Mouse (Mus musculus): Measurements from ENCODE around the gene Bcas3.

DNA sequence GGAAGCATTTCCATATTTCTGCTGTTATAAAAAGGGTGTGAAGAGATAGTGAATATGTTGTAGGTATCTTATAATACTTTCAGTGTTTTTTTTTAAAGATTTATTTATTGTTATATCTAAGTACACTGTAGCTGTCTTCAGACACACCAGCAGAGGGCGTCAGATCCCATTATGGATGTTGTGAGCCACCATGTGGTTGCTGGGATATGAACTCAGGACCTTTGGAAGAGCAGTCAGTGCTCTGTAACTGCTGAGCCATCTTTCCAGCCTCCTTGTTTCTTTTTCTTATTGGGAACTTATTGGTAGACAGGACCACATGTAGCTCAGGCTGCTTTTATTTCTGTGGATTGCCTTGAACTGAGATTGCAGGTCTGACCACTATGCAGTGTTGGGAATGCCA lies 27.1 kb downstream of the Bcas3 start:
- TF ChIP-seq CTCF (IDR thresholded peaks at IDR 0.05; ENCODE audit: borderline replicate concordance, insufficient read depth, low read length): no peak
- no peak for TF ChIP-seq POLR2A (IDR thresholded peaks at IDR 0.05; ENCODE audit: low read depth, low read length)
